Mouse (Mus musculus): Measurements from ENCODE around the gene Nr2e1. TPM values are rescaled to one million over a fixed set of nuclear protein-coding genes. Genes with fewer than 3 reads are reported as not detected.

Gene Nr2e1
- 10 to 100 TPM in 1 of 2 experiments, 1 to 10 TPM in 1; 9.4 to 12.8 TPM for total RNA-seq (2021)

DNA sequence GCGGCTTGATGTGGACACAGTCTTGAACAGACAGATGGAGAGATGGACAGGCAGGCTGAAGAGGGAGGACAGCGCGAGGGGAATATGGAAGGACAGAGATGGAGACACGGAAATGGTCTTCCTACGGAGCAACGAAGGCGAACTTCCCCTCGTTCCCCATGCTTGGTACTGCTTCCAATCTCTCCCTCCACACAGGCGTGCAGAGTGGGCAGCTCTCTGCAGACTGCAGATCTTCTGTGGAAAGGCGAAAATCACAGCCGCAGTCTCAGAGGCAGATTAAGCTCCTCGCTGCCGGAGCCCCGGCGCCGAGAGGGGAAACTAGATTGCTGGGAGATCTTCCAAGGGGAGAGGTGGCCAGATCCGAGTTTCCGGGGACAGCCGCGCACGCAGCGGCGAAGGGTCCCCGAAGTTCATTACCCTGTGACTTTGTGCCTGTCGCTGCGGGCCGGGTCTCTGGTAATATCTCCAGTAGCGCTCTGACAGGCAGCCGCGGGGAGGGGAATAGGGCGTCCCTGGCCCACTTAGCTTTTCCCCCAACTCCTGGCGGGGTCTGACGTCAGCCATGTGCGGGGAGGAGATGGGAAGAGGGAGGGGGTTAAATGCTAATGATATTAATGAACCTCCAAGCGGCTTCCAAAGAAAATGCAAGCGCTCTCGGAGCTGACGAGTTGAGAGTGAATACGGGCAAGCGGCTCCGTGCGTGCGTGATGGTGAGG is at the start of gene Nr2e1, which contains the start of gene Ostm1:
TSS of gene Nr2e1 (minus strand) at position 476 of the 716 bp plus-strand sequence.
TSS of gene Ostm1 (plus strand) at position 666 of the 716 bp plus-strand sequence.
- peak; percentile 69 to 72 for DNase-seq (ENCODE audit: extremely low spot score in 1 of 2, low spot score in 2 of 2)
- intact Hi-C loops (cut with DNase I): loop anchor here (2.0 to 5.0 kb wide), 2 partner anchors 51 to 166 kb away; no protein-coding TSS in a partner anchor

DNA sequence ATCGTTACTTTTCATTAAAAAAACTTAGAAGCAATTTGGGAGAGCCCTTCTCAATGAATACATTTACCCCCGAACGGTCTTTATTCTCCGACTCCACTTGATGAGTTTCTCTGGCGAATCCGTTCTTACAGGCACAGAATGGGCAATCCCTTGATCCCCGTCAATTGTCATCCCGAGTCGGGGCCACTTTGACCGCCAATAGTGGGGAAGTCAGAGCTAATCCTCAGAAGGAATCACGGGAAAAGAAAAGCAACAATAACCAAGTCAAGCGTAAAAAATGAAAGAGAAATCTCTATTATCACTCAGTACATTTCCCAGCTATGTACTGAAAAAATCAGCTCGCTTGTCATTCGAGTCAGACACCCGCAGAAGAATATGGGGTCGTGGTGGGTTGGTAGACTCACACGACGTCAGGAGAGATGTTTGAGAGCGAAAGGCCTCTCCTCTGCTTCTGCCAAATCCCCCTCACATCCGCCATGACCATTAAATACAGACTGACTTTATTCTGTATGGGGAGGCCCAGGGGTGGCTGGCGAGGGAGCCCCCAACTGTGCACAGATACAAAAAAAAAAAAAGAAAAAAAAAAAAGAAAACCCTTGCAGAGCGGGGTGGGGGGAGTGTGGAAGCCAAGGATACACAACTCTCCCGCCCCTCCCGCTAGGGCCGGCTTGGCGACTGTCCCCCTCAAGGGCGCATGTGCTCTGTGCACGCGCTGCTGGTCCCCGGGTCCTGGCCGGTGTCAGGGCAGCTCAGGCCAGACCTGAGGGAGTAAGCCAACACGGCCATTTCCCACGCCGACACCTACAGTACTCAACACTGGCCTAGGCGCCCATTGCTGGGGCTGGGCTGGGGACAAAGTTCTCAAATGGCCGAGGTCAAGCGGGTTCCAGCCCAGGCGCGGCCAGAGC is 49.3 kb upstream of the Nr2e1 start:
- intact Hi-C loops (cut with DNase I): no loop called here
- DNase-seq (ENCODE audit: extremely low spot score in 1 of 2, low spot score in 2 of 2): peak in 1 of 2 experiments; percentile 35

DNA sequence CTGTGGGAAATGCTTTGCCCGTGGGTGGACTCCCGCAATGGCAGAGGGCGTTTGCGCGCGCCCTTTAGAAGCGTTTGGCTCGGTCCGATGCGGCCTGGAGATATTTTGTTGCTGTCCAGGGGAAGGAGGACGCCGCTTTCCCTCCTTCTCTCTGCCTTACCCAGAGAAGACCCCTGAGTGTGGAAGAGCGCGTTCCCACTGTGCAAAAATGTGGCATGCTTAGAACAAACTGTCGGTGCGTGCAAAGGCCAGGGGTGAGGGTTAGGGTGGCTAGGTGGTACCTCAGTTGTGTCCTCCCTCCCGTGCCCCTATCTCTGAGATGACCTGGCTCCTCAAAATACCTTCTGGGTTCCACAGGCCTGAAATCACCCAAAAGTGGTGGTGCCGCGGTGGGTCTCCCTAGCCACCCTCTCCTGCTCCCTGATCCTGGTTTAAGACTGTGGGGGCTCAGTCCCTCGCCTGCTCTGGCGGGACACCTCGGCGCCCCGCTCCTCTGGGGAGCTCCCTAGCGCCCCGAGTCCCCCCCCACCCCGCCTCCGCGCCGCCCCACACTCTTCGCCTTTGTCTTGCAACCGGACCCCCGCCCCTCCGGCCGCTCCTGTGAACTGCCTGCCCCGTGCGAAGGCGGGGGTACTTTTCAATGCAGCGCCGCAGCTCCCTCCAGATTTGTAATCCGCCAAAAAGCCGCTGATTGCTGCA is 48.5 kb upstream of the Nr2e1 start:
- intact Hi-C loops (cut with DNase I): no loop called here
- no peak for DNase-seq (ENCODE audit: extremely low spot score in 1 of 2, low spot score in 2 of 2)

DNA sequence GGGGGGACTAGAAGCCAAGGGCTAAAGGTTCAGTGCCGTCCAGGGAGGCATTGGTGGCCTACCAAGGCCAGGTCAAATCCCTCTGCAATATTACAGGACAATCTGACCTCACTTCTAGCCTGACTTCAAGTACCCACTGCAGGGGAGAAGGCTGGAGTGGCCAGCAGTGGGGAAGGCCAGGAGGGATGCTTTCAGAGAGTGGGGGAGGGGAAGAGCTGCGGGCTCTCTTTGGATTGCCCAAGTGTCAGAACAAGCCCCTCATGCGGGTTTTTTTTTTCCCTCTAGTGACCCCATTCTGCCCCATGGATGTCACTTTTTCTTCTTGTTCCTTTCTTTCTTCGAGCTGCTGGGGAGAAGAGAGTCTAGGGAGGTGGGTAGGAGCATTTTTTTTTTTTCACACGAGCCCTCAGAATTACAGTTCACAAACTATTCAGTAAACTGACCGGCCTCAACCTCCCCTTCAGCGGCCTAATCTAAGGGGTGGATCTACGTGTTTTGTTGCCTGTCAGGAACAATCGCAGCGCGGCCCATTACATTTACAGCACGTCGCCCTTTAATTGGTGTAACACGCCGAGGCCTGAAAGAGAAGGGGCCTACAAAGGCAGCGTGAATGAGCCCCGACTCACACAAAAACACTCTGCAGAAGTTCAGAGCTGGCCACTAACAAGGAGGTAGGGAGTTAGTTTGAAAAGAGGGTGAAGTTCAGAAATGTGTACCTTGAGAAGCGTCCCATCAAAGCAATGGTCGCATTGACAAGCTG is 47.3 kb upstream of the Nr2e1 start:
- intact Hi-C loops (cut with DNase I): no loop called here
- no peak for DNase-seq (ENCODE audit: extremely low spot score in 1 of 2, low spot score in 2 of 2)

DNA sequence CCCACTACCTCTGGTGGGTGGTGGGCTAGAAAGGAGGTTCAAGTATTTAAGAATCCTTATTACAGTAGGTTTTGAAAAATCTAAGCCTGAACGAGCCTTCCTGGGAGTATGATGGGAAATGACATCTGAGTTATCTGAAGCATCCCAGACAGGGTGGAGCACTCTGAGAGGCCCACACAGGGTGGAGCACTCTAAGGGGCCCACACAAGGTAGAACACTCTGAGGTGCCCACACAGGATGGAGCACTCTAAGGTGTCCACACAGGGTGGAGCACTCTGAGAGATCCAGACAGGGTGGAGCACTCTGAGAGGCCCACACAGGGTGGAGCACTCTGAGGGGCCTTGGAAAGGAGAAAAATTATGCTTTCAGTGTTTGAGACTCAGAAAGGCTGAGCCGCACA is 42.5 kb upstream of the Nr2e1 start:
- intact Hi-C loops (cut with DNase I): no loop called here
- no peak for DNase-seq (ENCODE audit: extremely low spot score in 1 of 2, low spot score in 2 of 2)

DNA sequence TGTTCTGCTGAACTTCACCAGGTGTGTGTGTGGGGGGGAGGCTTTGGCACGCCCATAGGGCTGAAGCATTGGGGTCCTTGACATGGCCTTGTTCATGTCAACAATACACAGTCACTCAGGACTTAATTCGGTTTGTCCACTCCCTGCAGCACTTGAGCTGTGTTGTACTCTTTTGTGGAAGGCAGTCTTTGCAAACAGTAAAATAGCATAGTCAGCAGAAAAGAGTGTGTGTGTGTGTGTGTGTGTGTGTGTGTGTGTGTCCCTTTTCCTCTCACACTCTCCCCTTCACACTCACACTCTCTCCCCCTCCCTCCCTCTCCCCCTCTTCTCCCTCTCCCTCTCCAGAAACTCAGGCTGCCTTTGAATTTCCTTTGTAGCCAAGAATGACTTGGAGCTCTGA is 34.9 kb upstream of the Nr2e1 start:
- no peak for DNase-seq (ENCODE audit: extremely low spot score in 1 of 2, low spot score in 2 of 2)
- intact Hi-C loops (cut with DNase I): no loop called here

DNA sequence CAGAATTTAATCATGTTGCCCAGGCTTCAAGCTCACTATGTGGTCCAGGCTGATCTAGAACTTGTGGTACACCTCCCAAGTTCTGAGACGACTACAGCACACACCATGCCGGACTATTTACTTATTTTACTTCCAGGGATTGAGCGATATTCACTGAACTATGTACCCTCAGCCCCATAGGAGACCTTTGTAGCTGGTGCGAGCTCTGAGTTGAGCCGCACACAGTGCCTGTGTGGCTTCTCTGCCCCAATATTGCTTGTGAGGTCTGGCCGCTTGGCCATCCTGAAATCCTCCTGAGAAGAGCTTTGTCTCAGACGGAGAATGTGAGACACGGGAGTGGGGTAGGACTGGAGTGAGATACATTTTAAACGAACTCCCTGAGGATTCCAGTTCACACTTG is 31.3 kb upstream of the Nr2e1 start:
- DNase-seq (ENCODE audit: extremely low spot score in 1 of 2, low spot score in 2 of 2): no peak
- intact Hi-C loops (cut with DNase I): no loop called here

DNA sequence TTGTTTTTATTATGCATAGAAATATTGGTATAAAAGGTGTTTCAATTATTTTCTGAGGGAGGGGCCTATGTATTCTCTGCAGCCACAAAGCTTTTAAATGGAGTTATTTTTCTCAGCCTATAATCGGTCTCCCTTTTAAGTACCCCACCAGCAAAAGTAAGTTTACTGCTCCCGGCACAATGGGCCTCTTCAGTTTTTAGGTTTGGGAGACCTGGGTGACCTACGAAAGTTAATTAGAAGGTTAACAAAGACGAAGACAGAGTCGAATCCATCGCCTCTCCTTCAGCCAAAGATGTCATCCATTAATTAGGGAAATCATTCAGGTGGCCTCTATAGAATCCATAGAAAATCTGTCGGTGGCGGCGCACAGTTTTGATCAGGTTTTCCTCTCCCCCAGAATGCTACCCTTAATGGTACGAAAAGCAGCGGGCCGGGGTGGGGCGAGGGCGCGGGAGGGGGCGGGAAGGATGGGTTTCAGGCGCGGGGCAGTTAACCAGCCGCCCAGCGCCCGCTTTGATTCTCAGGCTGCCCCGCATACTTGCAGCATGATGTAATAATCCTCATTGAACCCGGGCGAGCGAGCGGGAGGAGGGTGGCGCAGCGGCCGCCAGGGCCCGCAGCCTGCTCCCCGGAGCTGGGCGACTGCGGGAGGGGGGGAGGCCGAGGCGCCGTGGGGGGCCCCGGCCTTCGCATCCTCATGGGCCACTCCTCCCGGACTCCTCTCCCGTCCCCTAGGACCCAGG is 30.4 kb upstream of the Nr2e1 start:
- intact Hi-C loops (cut with DNase I): no loop called here
- peak in 1 of 2 experiments; percentile 40 for DNase-seq (ENCODE audit: extremely low spot score in 1 of 2, low spot score in 2 of 2)

DNA sequence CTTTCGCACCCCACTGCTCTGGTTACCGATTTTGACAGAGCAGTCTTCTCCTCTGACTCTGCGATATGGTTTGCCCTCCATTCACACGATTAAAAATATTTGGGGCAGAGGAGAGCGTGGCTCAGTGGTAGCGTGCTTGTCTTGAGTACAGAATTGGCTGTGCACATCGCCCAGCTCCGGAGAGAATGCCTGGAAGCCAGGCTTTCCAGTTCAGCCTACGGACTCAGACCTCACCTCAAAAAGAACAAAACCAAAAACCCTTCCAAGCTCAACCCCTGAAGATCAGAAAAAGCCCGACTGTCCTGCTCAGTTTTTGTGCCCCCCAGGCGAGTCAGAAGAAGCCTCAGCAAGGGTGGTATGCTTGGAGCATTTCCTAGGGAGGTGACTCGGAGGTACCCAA is 29.6 kb upstream of the Nr2e1 start:
- no peak for DNase-seq (ENCODE audit: extremely low spot score in 1 of 2, low spot score in 2 of 2)
- intact Hi-C loops (cut with DNase I): no loop called here

DNA sequence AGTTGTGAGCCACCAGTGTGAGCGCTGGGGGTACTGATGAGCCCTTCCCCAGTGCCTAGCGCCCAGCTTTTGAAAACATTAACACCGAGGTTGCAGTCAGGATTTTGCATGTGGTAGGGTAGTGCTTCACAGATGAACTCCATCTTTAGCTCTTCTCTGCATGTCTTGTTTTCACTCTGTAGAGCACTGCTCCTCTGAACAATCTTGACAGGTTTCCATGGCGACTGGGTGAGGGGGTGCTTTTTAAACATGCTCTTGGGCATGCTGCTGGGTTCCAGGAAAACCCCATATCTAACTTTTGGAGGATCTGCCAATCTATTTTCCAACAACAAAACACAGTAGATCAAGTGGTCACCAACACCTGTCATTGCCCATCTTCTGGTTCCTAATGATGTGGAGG is 23.3 kb upstream of the Nr2e1 start:
- DNase-seq (ENCODE audit: extremely low spot score in 1 of 2, low spot score in 2 of 2): no peak
- intact Hi-C loops (cut with DNase I): no loop called here

DNA sequence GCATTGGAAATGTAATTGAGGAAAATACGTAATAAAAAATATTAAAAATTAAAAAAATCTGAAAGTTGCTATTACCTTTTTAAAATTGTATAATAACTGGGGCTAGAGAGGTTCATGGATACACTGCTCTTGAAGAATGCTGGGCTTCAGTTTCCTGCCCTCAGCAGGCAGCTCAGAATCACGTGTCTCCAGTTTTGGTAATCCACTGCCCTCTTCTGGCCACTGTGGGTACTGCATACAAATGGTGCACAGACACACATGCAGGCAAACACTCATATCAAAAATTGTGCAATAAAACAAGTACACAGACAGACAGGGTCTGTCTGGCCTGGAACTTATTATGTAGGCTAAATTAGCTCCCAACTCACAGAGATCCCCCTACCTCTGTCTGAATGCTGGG is 21.4 kb upstream of the Nr2e1 start:
- intact Hi-C loops (cut with DNase I): no loop called here

DNA sequence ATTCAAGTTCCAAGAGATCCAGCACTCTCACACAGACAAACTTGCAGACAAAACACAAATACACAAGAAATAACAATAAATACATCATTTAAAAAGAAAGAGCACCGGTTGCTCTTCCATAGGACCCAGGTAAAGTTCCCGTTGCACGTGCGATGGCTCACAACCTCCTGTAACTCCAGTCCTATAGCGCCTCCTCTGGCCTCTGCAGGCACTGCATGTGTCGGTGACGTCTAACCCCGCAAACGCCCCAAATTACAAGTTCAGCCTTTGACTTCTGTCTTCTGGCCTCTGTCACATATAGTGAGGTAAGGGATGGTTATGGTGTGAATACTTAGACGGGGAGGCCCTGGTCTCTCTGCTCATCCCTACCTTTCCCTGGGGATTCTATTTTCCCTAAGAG is 18.1 kb upstream of the Nr2e1 start:
- intact Hi-C loops (cut with DNase I): no loop called here
- no peak for DNase-seq (ENCODE audit: extremely low spot score in 1 of 2, low spot score in 2 of 2)

More for the DNA sequence above, 21.4 kb upstream of the Nr2e1 start:
- no peak for DNase-seq (ENCODE audit: extremely low spot score in 1 of 2, low spot score in 2 of 2)

DNA sequence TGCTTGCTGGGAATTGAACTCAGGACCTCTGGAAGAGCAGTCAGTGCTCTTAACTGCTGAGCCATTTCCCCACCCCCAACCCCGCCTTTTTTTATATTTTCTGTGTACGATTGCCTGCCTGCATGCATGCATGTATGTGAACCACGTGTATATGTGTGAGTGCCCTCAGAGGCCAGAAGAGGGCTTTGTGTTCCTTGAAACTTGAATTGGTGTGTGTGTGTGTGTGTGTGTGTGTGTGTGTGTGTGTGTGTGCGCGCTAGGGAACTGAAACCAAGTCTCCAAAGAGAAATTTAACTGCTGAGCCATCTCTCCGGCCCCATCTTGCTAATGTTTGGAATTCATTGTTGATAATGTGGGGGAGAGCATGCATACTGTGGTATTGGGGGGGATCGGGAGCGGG is 15.2 kb upstream of the Nr2e1 start:
- no peak for DNase-seq (ENCODE audit: extremely low spot score in 1 of 2, low spot score in 2 of 2)
- intact Hi-C loops (cut with DNase I): no loop called here

DNA sequence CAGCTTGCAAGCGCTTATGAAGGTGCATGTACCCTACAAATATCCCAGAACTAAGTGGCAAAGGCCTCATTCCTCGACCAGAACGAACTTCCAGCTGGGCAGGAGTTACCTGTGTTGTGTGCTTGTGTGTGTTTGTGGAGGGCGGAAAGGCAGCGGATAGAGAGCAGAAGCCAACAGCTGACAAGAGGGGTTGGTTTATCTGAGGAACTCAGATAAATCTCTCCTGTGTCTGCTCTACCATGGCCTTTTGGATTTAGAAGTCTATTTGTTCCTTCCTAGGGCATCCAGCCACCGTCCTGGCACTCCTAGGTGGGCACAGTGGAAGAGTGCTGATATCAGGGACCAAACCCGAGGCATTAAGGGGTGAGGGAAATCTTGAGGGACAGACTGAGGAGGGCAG is 9.8 kb upstream of the Nr2e1 start:
- intact Hi-C loops (cut with DNase I): no loop called here
- DNase-seq (ENCODE audit: extremely low spot score in 1 of 2, low spot score in 2 of 2): no peak

DNA sequence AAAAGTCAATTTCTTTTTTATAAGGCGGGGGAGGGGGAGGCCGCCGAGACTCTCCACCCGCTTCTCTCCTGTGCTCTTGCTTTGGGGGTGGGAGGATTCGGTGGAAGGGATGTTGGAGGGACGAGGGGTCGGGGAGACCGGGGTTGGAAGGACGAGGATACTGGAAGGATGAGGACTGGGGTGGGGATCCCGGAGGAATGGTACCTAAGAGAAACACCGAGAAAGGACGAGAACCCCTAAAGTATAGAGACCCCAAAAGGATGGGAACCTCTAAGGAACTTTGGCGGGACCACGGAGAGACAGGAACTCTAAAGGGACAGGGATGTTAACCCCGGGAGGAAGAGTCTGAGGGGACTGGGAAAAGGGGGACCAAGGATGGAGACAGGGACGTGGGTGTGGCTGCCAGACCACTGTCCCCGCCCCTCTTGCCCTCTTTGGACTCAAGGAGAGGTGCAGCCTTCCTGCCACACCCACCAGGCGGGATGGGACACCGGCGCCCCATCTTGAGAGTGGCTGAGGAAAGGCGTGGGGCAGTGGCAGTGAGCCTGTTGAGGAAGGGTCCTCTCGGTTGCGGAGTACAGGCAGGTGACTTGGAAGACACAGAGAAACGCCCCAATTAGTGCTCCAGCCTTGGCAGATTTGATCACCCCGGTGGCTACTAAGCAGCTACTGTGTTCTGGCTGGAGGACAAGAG is 8.7 kb upstream of the Nr2e1 start:
- DNase-seq (ENCODE audit: extremely low spot score in 1 of 2, low spot score in 2 of 2): no peak
- intact Hi-C loops (cut with DNase I): no loop called here

DNA sequence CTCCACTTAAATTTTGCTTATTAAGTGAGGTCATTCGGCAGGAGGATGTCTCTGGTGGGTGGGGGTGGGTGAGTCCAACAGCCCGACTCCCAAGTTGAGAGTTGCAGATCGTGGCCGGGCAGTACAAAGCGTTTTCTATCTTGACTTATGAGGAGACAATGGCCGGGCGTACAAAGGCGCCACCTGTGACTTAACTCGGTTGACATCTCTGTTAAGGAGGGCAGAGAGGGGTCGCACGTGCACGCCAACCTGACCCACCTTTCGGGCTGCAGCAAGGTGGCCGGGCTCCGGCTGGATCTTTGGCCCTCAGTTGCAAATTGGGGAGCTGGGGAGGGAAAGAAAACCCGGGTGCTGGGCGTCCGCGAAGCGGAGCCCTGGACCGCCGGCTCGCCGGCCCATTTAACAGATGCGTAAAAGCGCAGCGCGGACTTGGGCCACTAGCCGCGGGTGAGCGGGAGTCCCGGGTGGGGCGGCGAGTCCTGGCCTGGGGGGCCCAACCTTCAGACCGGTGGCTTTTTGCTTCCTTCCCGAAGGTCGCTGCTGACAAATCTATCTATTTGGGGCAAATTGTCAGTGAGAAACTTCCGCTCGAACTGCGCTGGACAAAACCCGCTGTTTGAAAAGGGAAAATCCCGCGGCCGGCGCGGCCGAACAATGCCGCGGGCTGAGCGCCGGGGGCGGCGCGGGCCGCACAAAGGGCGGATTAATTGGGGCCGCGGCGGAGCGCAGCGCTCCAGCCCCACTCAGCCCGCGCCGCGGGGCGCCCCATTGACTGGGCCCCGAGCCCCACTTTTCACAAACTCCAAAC is 8.0 kb upstream of the Nr2e1 start:
- intact Hi-C loops (cut with DNase I): no loop called here
- DNase-seq (ENCODE audit: extremely low spot score in 1 of 2, low spot score in 2 of 2): no peak

Measured in left cerebral cortex, postnatal 10 days (tissue).